Mouse (Mus musculus) embryonic facial prominence, embryonic 12.5 days (tissue): ENCODE measurements around the gene Klhdc10. TPM values are rescaled to one million over a fixed set of nuclear protein-coding genes. Genes with fewer than 3 reads are reported as not detected.

Experiments
- ATAC-seq: fragments of 200-750 bp; cut with Nextera tagmentation; 2 replicates; pipeline ENCODE4 v1.8.0; 2017; ENCODE audit not compliant: insufficient number of reproducible peaks, insufficient read depth, low FRiP score, low TSS enrichment
- H3K27ac ChIP-seq: fragments of 300-500 bp; sonication (generic); 2 replicates; pipeline ENCODE4 v1.5.1; 2016; ENCODE audit warnings: mild to moderate bottlenecking
- H3K27me3 ChIP-seq: fragments of 300-500 bp; sonication (generic); 2 replicates; pipeline ENCODE4 v1.6.1; 2016; ENCODE audit warnings: mild to moderate bottlenecking, moderate library complexity
- H3K36me3 ChIP-seq: fragments of 300-500 bp; sonication (generic); 2 replicates; pipeline ENCODE4 v1.6.1; 2016; ENCODE audit warnings: mild to moderate bottlenecking
- H3K4me1 ChIP-seq: fragments of 300-500 bp; sonication (generic); 2 replicates; pipeline ENCODE4 v1.6.1; 2016
- H3K4me2 ChIP-seq: fragments of 300-500 bp; sonication (generic); replicated peaks from 2 replicates; pipeline ENCODE4 v1.6.1; 2016; ENCODE audit warnings: mild to moderate bottlenecking, moderate library complexity
- H3K4me3 ChIP-seq: fragments of 300-500 bp; sonication (generic); 2 replicates; pipeline ENCODE4 v1.5.1; 2016; ENCODE audit warnings: mild to moderate bottlenecking
- H3K9ac ChIP-seq: fragments of 300-500 bp; sonication (generic); 2 replicates; pipeline ENCODE4 v1.6.1; 2016; ENCODE audit warnings: mild to moderate bottlenecking, moderate library complexity
- H3K9me3 ChIP-seq: fragments of 300-500 bp; sonication (generic); 2 replicates; pipeline ENCODE4 v1.6.1; 2016; ENCODE audit warnings: mild to moderate bottlenecking, moderate library complexity
- WGBS: fragments of 180-500 bp; shearing (Covaris S2); methylation state at CpG from one replicate; pipeline ENCODE4 v1.1.7; 2016; 5-methylcytosine and 5-hydroxymethylcytosine counted together
- polyA plus RNA-seq: library from polyadenylated mRNA; unstranded; fragments of >200 nt; fragmentation: Nextera tagmentation; extraction: Ambion mirVana; gene quantifications from 2 replicates; pipeline ENCODE4 v1.2.1, GENCODE M21; 2016

Klhdc10 gene
- polyA plus RNA-seq, 1 experiment from 2014 or later, result 44.0 TPM

DNA sequence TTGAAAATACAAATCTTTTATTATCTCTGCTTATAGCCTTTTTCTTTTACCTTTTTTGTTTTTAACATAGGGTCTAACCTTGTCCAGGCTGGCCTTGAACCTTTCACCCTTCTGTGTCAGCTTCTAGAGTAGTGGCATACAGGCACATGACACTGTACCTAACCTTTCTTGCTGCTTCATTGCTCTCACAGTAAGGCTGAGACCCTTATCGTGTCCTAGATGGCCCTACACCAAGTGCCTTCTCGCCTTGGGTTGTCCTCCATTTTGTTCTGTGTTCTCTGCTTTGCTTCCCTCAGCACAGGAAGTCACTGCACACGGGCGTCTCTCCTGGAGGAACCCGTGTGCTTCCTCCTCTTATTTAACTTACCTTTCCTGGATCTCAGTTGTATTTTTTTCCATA lies 3.0 kb downstream of the Klhdc10 start:
- Histone ChIP-seq H3K27me3 (no peaks in the 10 kb centered on the region), H3K9me3 (no peaks in the 10 kb centered on the region), H3K4me2 (no peak overlapping the region; the same call in 1 of the 2 replicates), H3K4me3 (no peak overlapping the region), H3K9ac (no peak overlapping the region), H3K4me1 (no peaks in the 10 kb centered on the region), H3K36me3 (0 out of 2 replicates have a peak, but pooled peaks cover 6% of the 10 kb centered on the region), H3K27ac (no peak overlapping the region)
- WGBS, result 74% methylated on average over 5 of the region's 5 CpGs
- no peak for ATAC-seq

DNA sequence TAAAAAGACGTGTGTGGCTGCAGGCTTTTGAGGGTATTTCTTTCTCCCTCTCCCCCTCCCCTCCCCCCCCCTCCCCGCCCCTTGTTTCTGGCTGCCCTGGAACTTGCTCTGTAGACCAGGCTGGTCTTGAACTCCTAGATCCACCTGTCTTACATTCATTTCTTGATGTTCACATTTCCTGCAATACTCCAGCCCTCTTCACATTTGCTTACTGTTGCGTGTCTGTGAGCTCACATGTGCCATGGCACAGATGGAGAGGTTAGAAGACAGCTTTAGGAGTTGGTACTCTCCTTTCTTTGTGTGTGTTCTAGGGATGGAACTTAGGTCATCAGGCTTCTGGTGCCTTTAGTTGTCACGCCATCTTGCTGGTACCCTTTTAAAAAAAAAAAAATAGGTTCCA lies 6.6 kb downstream of the Klhdc10 start:
- Histone ChIP-seq H3K27me3 (no peaks in the 10 kb centered on the region), H3K4me1 (no peaks in the 10 kb centered on the region), H3K9me3 (no peaks in the 10 kb centered on the region), H3K4me2 (no peak overlapping the region), H3K9ac (no peak overlapping the region), H3K27ac (no peak overlapping the region), H3K36me3 (0 out of 2 replicates have a peak, but pooled peaks cover 6% of the 10 kb centered on the region), H3K4me3 (no peak overlapping the region)
- WGBS, result 92% methylated on average over 4 of the region's 4 CpGs
- no peak for ATAC-seq

- Histone ChIP-seq H3K9ac (no peak overlapping the region), H3K4me2 (no peak overlapping the region), H3K4me3 (no peak overlapping the region), H3K27me3 (no peaks in the 10 kb centered on the region), H3K36me3 (0 out of 2 replicates have a peak, but pooled peaks cover 6% of the 10 kb centered on the region), H3K9me3 (no peaks in the 10 kb centered on the region), H3K4me1 (no peaks in the 10 kb centered on the region), H3K27ac (no peak overlapping the region)
- no peak for ATAC-seq
- WGBS, result 92% methylated on average over 7 of the region's 7 CpGs
These were observed 7.9 kb downstream of the Klhdc10 start for GRCm38 (mm10) chr6:30409399-30410093.

DNA sequence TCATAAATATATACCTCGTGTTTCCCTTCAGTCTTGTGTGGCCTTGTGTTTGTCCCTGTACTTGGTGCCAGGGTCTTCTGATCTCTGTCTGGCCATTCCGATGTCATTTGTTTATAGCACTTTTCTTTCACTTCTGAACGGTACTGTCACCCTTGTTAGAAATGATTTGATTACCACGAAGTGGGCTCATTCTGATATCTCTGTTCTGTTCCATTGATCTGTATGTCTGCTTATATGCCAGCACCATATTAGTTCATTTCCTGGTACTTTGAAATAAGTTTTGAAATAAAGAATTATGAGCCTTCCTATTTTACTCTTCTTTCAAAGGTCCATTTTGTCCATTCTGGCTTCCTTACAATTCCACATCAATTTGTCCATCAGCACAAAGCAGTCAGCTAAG lies 9.6 kb downstream of the Klhdc10 start:
- no peak overlapping the region for H3K9ac ChIP-seq
- 83% methylated on average over 4 of the region's 4 CpGs for WGBS
- H3K27ac ChIP-seq, result no peak overlapping the region
- no peak overlapping the region for H3K4me2 ChIP-seq
- H3K36me3 ChIP-seq, result 0 out of 2 replicates have a peak, but pooled peaks cover 6% of the 10 kb centered on the region
- no peak overlapping the region for H3K4me3 ChIP-seq
- H3K4me1 ChIP-seq, result no peaks in the 10 kb centered on the region
- no peak for ATAC-seq
- H3K27me3 ChIP-seq, result no peaks in the 10 kb centered on the region
- H3K9me3 ChIP-seq, result no peaks in the 10 kb centered on the region

GRCm38 (mm10) chr6:30416126-30416525 lies 14.5 kb downstream of the Klhdc10 start:
- H3K27me3 ChIP-seq, result no peaks in the 10 kb centered on the region
- H3K36me3 ChIP-seq, result peaks cover 2% of the 10 kb centered on the region
- no peak for ATAC-seq
- no peak overlapping the region for H3K9ac ChIP-seq
- H3K4me3 ChIP-seq, result no peak overlapping the region
- no peaks in the 10 kb centered on the region for H3K4me1 ChIP-seq
- WGBS, result 82% methylated on average over 2 of the region's 2 CpGs
- H3K4me2 ChIP-seq, result no peak overlapping the region
- no peak overlapping the region for H3K27ac ChIP-seq
- no peaks in the 10 kb centered on the region for H3K9me3 ChIP-seq

- Histone ChIP-seq H3K27ac (no peak overlapping the region), H3K9me3 (no peaks in the 10 kb centered on the region), H3K4me3 (no peak overlapping the region), H3K9ac (no peak overlapping the region), H3K4me1 (no peaks in the 10 kb centered on the region), H3K36me3 (peaks cover 7% of the 10 kb centered on the region), H3K4me2 (no peak overlapping the region), H3K27me3 (no peaks in the 10 kb centered on the region)
- ATAC-seq, result no peak
- WGBS, result 89% methylated on average over 7 of the region's 7 CpGs
These were observed 15.1 kb downstream of the Klhdc10 start for GRCm38 (mm10) chr6:30416801-30417200.

DNA sequence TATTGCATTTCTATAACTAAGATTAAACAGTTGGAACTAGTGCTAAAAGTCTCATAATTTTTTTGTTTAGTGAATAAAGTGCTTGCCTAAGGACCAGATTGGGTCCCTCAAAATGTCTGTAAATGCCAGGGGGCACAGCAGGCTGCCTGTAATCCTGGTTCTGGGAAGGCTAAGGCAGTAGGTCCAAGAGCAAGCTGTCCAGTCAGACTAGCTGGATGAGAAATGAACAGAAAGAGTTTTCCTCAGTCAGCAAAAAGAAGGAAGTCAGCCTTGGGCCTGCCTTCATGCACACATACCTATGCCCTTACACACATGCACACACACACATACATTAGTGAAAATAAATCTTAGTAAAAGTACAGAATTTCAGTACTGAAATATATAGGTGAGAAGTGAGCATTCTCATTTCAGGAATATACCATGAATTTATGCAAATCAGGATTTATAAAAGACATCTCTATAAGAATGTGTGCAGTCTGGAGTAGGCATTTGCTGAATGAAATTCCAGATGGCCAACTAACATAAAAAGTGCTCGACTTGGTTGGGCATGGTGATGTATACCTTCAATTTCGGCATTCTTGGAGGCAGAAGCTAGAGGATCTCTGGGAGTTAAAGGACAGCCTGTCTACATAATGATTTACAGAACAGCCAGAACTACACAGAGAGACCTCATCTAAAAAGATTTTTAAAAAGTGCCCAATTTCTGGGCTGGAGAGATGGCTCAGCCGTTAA lies 31.0 kb downstream of the Klhdc10 start:
- 0 out of 2 replicates have a peak, but pooled peaks cover 4% of the 10 kb centered on the region for H3K36me3 ChIP-seq
- ATAC-seq, result no peak
- H3K4me1 ChIP-seq, result 0 out of 2 replicates have a peak, but pooled peaks cover 7% of the 10 kb centered on the region
- H3K9me3 ChIP-seq, result no peaks in the 10 kb centered on the region
- H3K4me3 ChIP-seq, result no peak overlapping the region
- H3K4me2 ChIP-seq, result no peak overlapping the region
- no peak overlapping the region for H3K27ac ChIP-seq
- H3K9ac ChIP-seq, result no peak overlapping the region
- no peaks in the 10 kb centered on the region for H3K27me3 ChIP-seq
- 58% methylated on average over 3 of the region's 3 CpGs for WGBS

GRCm38 (mm10) chr6:30436476-30436875 lies 34.8 kb downstream of the Klhdc10 start:
- Histone ChIP-seq H3K4me3 (no peak overlapping the region), H3K4me1 (peaks cover 10% of the 10 kb centered on the region; the same call in 1 of the 2 replicates), H3K27ac (no peak overlapping the region), H3K9ac (no peak overlapping the region), H3K9me3 (no peaks in the 10 kb centered on the region), H3K27me3 (no peaks in the 10 kb centered on the region), H3K36me3 (peaks cover 18% of the 10 kb centered on the region), H3K4me2 (no peak overlapping the region)
- 92% methylated on average over 3 of the region's 3 CpGs for WGBS
- no peak for ATAC-seq

- WGBS, result 67% methylated on average over 3 of the region's 3 CpGs
- Histone ChIP-seq H3K9me3 (no peaks in the 10 kb centered on the region), H3K4me2 (no peak overlapping the region), H3K27ac (no peak overlapping the region), H3K4me3 (no peak overlapping the region), H3K4me1 (peaks cover 10% of the 10 kb centered on the region; the same call in 1 of the 2 replicates), H3K27me3 (no peaks in the 10 kb centered on the region), H3K9ac (no peak overlapping the region), H3K36me3 (peaks cover 23% of the 10 kb centered on the region)
- ATAC-seq, result no peak
These were observed 35.4 kb downstream of the Klhdc10 start for GRCm38 (mm10) chr6:30437054-30437453.

DNA sequence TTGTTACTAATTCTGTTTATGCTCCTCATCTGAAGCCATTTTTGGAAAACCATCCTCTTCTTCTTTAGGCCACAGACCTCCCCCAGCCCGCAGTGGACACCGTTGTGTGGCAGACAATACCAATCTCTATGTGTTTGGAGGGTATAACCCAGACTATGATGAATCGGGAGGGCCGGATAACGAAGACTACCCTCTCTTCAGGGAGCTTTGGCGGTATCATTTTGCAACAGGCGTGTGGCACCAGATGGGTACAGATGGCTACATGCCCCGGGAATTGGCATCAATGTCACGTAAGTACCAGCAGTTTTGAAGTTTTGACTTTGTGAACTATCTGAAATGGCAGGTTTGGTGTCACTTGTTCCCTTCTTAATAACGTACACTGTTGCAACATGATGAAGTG lies 37.9 kb downstream of the Klhdc10 start:
- 96% methylated on average over 10 of the region's 10 CpGs for WGBS
- ATAC-seq, result no peak
- Histone ChIP-seq H3K27me3 (no peaks in the 10 kb centered on the region), H3K4me1 (peaks cover 10% of the 10 kb centered on the region; the same call in 1 of the 2 replicates), H3K9ac (no peak overlapping the region), H3K4me3 (no peak overlapping the region), H3K36me3 (peaks cover 44% of the 10 kb centered on the region), H3K27ac (no peak overlapping the region), H3K9me3 (no peaks in the 10 kb centered on the region), H3K4me2 (no peak overlapping the region)

- Histone ChIP-seq H3K4me3 (no peak overlapping the region), H3K4me2 (no peak overlapping the region), H3K27me3 (no peaks in the 10 kb centered on the region), H3K36me3 (peaks cover 31% of the 10 kb centered on the region), H3K4me1 (peaks cover 20% of the 10 kb centered on the region), H3K27ac (no peak overlapping the region), H3K9ac (no peak overlapping the region), H3K9me3 (no peaks in the 10 kb centered on the region)
- 96% methylated on average over 7 of the region's 7 CpGs for WGBS
- ATAC-seq, result no peak
These were observed 55.3 kb downstream of the Klhdc10 start for GRCm38 (mm10) chr6:30456991-30457390.

DNA sequence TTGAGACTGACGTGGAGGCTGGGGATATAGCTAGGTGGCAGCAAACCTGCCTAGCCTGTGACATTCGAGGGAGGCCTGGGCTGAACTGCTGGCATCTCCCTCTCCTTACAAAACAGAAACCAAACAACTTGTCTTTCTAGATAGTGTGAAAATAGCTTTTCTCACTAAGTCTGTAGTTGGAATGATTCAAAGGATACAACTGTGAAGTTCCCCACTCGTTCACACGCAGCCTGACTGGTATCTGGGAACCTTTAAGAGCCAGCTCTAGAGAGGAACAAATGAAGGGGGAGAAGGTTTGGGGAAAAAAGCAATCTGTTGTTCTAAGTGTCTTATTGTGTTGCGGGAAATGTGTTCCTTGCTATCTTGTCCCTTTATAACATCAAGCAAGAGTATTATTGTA lies 57.0 kb downstream of the Klhdc10 start:
- Histone ChIP-seq H3K27me3 (no peaks in the 10 kb centered on the region), H3K27ac (no peak overlapping the region), H3K4me2 (no peak overlapping the region), H3K36me3 (peaks cover 21% of the 10 kb centered on the region), H3K4me3 (no peak overlapping the region), H3K9ac (no peak overlapping the region), H3K4me1 (peaks cover 34% of the 10 kb centered on the region), H3K9me3 (no peaks in the 10 kb centered on the region)
- no peak for ATAC-seq
- WGBS, result 89% methylated on average over 5 of the region's 5 CpGs
